Mouse (Mus musculus) MEL (cell line): ENCODE results near the gene Adck2. TPM values are rescaled to one million over a fixed set of nuclear protein-coding genes. Genes with fewer than 3 reads are reported as not detected.

Experiments
- DNase-seq: peaks from one replicate; pipeline ENCODE4 v3.0.0; 2011; ENCODE audit warnings: low read depth, low spot score
- H3K27ac ChIP-seq: 2 replicates; pipeline ENCODE4 v1.5.1; 2012; ENCODE audit warnings: low read depth, mild to moderate bottlenecking, control low read depth, low read length, moderate library complexity; ENCODE audit not compliant: control insufficient read depth
- H3K27me3 ChIP-seq, 2 experiments: fragments of 150-350 bp in 1 of 2; sonication (generic) in 1 of 2; 2 replicates each; pipeline ENCODE4 v1.6.1; 2012; ENCODE audit warnings: low read length in 2 of 2, mild to moderate bottlenecking in 2 of 2, improper control_type of control experiment in 1 of 2, moderate library complexity in 1 of 2; ENCODE audit not compliant: insufficient read depth in 2 of 2, control insufficient read depth in 1 of 2
- H3K36me3 ChIP-seq, 2 experiments: 2 replicates each; pipeline ENCODE4 v1.6.1; 2012 to 2014; ENCODE audit warnings: low read length in 2 of 2, improper control_type of control experiment in 1 of 2, inconsistent platforms in 1 of 2, mild to moderate bottlenecking in 1 of 2; ENCODE audit not compliant: insufficient read depth in 2 of 2, control insufficient read depth in 1 of 2
- H3K4me1 ChIP-seq, 2 experiments: fragments of 150-350 bp in 1 of 2; sonication (generic) in 1 of 2; 2 replicates each; pipeline ENCODE4 v1.6.1; 2012; ENCODE audit warnings: low read length in 2 of 2, improper control_type of control experiment in 1 of 2, mild to moderate bottlenecking in 1 of 2; ENCODE audit not compliant: insufficient read depth in 2 of 2, control insufficient read depth in 1 of 2
- H3K4me3 ChIP-seq, 2 experiments: fragments of 150-350 bp in 1 of 2; sonication (generic) in 1 of 2; 2 replicates each; pipeline ENCODE4 v1.5.1; 2012; ENCODE audit warnings: low read depth in 2 of 2, low read length in 2 of 2, mild to moderate bottlenecking in 2 of 2, moderate library complexity in 2 of 2, control low read depth in 1 of 2, improper control_type of control experiment in 1 of 2; ENCODE audit not compliant: control insufficient read depth in 1 of 2, insufficient read depth in 1 of 2
- H3K79me2 ChIP-seq: 2 replicates; pipeline ENCODE4 v1.6.1; 2012; ENCODE audit warnings: mild to moderate bottlenecking, low read length, moderate library complexity; ENCODE audit not compliant: control insufficient read depth, poor library complexity, insufficient read depth
- H3K9ac ChIP-seq: 2 replicates; pipeline ENCODE4 v1.6.1; 2012; ENCODE audit warnings: low read depth, mild to moderate bottlenecking, control low read depth, low read length, moderate library complexity; ENCODE audit not compliant: control insufficient read depth, poor library complexity, severe bottlenecking
- H3K9me3 ChIP-seq: fragments of 150-350 bp; sonication (generic); replicated peaks from 2 replicates; pipeline ENCODE4 v1.6.1; 2012; ENCODE audit warnings: mild to moderate bottlenecking, low read length, improper control_type of control experiment, moderate library complexity; ENCODE audit not compliant: insufficient read depth
- CHD1 ChIP-seq: IDR thresholded peaks from 2 replicates; pipeline ENCODE4 v1.6.1; 2012; ENCODE audit warnings: low read depth, mild to moderate bottlenecking, inconsistent platforms, low read length, improper control_type of control experiment
- EP300 ChIP-seq, 2 experiments: IDR thresholded peaks; 2 replicates each; pipeline ENCODE4 v1.6.1; 2011; ENCODE audit warnings: improper control_type of control experiment in 2 of 2, low read length in 2 of 2, low read depth in 1 of 2, mild to moderate bottlenecking in 1 of 2
- MAFK ChIP-seq: IDR thresholded peaks from 2 replicates; pipeline ENCODE4 v1.6.1; 2011; ENCODE audit warnings: low read depth, mild to moderate bottlenecking, low read length, improper control_type of control experiment, borderline replicate concordance
- MXI1 ChIP-seq: IDR thresholded peaks from 2 replicates; pipeline ENCODE4 v1.6.1; 2011; ENCODE audit warnings: mild to moderate bottlenecking, low read depth, low read length, improper control_type of control experiment
- MYC ChIP-seq: IDR thresholded peaks from 2 replicates; pipeline ENCODE4 v1.6.1; 2011; ENCODE audit warnings: low read depth, mild to moderate bottlenecking, low read length, improper control_type of control experiment, moderate library complexity
- NRF1 ChIP-seq: IDR thresholded peaks from 2 replicates; pipeline ENCODE4 v1.6.1; 2014; ENCODE audit warnings: low read depth, mild to moderate bottlenecking, inconsistent platforms, low read length, improper control_type of control experiment, moderate library complexity; ENCODE audit not compliant: poor library complexity, insufficient read depth, severe bottlenecking
- TCF12 ChIP-seq: IDR thresholded peaks from 2 replicates; pipeline ENCODE4 v1.6.1; 2014; ENCODE audit warnings: low read depth, mild to moderate bottlenecking, inconsistent platforms, low read length, improper control_type of control experiment, moderate library complexity
- UBTF ChIP-seq: IDR thresholded peaks from 2 replicates; pipeline ENCODE4 v1.6.1; 2012; ENCODE audit warnings: low read depth, mild to moderate bottlenecking, inconsistent platforms, low read length, improper control_type of control experiment, moderate library complexity, borderline replicate concordance; ENCODE audit not compliant: insufficient read depth
- ZKSCAN1 ChIP-seq: IDR thresholded peaks from 2 replicates; pipeline ENCODE4 v1.6.1; 2012; ENCODE audit warnings: low read depth, mild to moderate bottlenecking, inconsistent platforms, low read length, improper control_type of control experiment, moderate library complexity
- ZMIZ1 ChIP-seq: IDR thresholded peaks from 2 replicates; pipeline ENCODE4 v1.6.1; 2012; ENCODE audit warnings: low read depth, mild to moderate bottlenecking, inconsistent platforms, low read length, improper control_type of control experiment, moderate library complexity
- polyA plus RNA-seq, 2 experiments: library from polyadenylated mRNA; stranded (reverse) in 1 of 2; unstranded in 1 of 2; fragments of >175 nt in 1 of 2; fragments of >200 nt in 1 of 2; gene quantifications; 2 replicates each; pipeline versions ENCODE4 v1.2.1 to v1.2.4; 2012; ENCODE audit warnings: low replicate concordance in 2 of 2, low read depth in 1 of 2; ENCODE audit not compliant: insufficient read length in 2 of 2, insufficient read depth in 1 of 2, missing spikeins in 1 of 2
- total RNA-seq: library from RNA; depleted of rRNA; stranded (reverse); fragments of 300-350 nt; gene quantifications from 2 replicates; pipeline ENCODE4 v1.2.3, GENCODE M21; 2012; rRNA removed

Adck2 gene
- total and polyA plus RNA-seq, 3 experiments, result 8.1 to 11.6 TPM; not detected in 1

DNA sequence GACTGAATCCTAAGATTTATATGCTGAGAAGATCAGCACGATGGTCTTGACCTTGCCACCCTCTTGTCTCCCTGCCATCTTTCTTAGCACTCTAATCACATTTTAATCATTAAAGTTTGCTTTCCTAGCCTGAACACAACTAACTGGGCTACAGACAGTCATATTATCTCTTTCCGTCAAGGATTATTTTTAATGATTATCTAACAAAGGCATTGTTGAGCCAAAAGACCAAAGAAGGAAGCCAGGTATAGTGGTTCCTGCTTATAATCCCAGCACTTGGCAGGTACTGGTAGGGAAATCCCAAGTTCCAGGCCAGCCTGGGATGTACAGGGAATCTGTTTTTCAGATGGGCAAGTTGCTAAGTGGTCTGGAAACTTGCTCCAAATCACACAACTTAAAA is 37.6 kb downstream of the Adck2 start:
- H3K4me1 ChIP-seq, result peaks cover 0 to 2% of the 10 kb centered on the region in 2 experiments; a peak in 1 of 4 replicates
- DNase-seq, result no peak
- H3K79me2 ChIP-seq, result no peaks in the 10 kb centered on the region
- no peaks in the 10 kb centered on the region for H3K27me3 ChIP-seq
- H3K36me3 ChIP-seq, result peaks cover 0 to 1% of the 10 kb centered on the region in 2 experiments; a peak in 3 of 4 replicates
- H3K9ac ChIP-seq, result no peak overlapping the region
- no peak for TF ChIP-seq EP300 (IDR thresholded peaks at IDR 0.05; ENCODE audit: low read depth in 1 of 2, low read length in 2 of 2)
- TF ChIP-seq TCF12, result no peak
- no peak for TF ChIP-seq ZMIZ1
- TF ChIP-seq NRF1, result no peak
- no peak for TF ChIP-seq CHD1
- TF ChIP-seq UBTF, result no peak
- no peak for TF ChIP-seq MAFK
- TF ChIP-seq MXI1, result no peak
- TF ChIP-seq ZKSCAN1, result no peak
- TF ChIP-seq MYC, result no peak
- no peak overlapping the region for H3K4me3 ChIP-seq
- no peak overlapping the region for H3K27ac ChIP-seq
- H3K9me3 ChIP-seq, result no peaks in the 10 kb centered on the region

Other genes with a start within 250 kb of the Adck2 start
- gene Slc37a3, start 196.2 kb upstream of the Adck2 start, total RNA-seq, result 4.9 and 5.9 TPM in 2 replicates
- 10 to 100 TPM in 1 of 2 experiments, not detected in 1; 12.0 TPM for gene Slc37a3, start 196.2 kb upstream of the Adck2 start, polyA plus RNA-seq
- gene Rab19, start 192.7 kb upstream of the Adck2 start, total RNA-seq, result 0.13 TPM in 1 of 2 replicates, not detected in the other
- gene Rab19, start 192.7 kb upstream of the Adck2 start, polyA plus RNA-seq, result under 1 TPM in 1 of 2 experiments, not detected in 1; 0.10 TPM
- gene Mkrn1, start 153.4 kb upstream of the Adck2 start, total RNA-seq, result 58.1 and 60.4 TPM in 2 replicates
- gene Mkrn1, start 153.4 kb upstream of the Adck2 start, polyA plus RNA-seq, result 10 to 100 TPM in 1 of 2 experiments, not detected in 1; 57.4 TPM
- gene Dennd2a, start 16.0 kb upstream of the Adck2 start, total RNA-seq, result not detected in 2 replicates
- gene Dennd2a, start 16.0 kb upstream of the Adck2 start, polyA plus RNA-seq, result under 1 TPM in 1 of 2 experiments, not detected in 1; 0.15 TPM
- 1.4 and 1.5 TPM in 2 replicates for gene Gm42420, start 11.9 kb downstream of the Adck2 start, total RNA-seq
- gene Gm42420, start 11.9 kb downstream of the Adck2 start, polyA plus RNA-seq, result 1 to 10 TPM in 1 of 2 experiments, not detected in 1; 1.9 TPM
- gene Ndufb2, start 18.7 kb downstream of the Adck2 start, total RNA-seq, result 137 and 144 TPM in 2 replicates
- gene Ndufb2, start 18.7 kb downstream of the Adck2 start, polyA plus RNA-seq, result 10 to 100 TPM in 1 of 2 experiments, not detected in 1; 80.0 TPM
- 6.3 and 7.6 TPM in 2 replicates for gene Braf, start 151.6 kb downstream of the Adck2 start, total RNA-seq
- gene Braf, start 151.6 kb downstream of the Adck2 start, polyA plus RNA-seq, result 1 to 10 TPM in 1 of 2 experiments, not detected in 1; 8.4 TPM
- gene Mrps33, start 237.1 kb downstream of the Adck2 start, total RNA-seq, result 102 and 105 TPM in 2 replicates
- 1,000 to 10,000 TPM in 1 of 2 experiments, 100 to 1,000 TPM in 1; 126 to 1,706 TPM for gene Mrps33, start 237.1 kb downstream of the Adck2 start, polyA plus RNA-seq